Mouse (Mus musculus) midbrain, embryonic 11.5 days (tissue): Measurements from ENCODE around the gene Dab2. TPM values are rescaled to one million over a fixed set of nuclear protein-coding genes. Genes with fewer than 3 reads are reported as not detected.

Source experiments
- ATAC-seq: fragments of 200-750 bp; cut with Nextera tagmentation; 2 replicates; pipeline ENCODE4 v1.8.0; 2017; ENCODE audit warnings: moderate TSS enrichment, moderate library complexity; ENCODE audit not compliant: low FRiP score
- DNase-seq: peaks from one replicate; pipeline ENCODE4 v3.0.0; 2015; ENCODE audit warnings: low spot score; ENCODE audit errors: missing footprints
- H3K27ac ChIP-seq: fragments of 300-500 bp; sonication (generic); 2 replicates; pipeline ENCODE4 v1.5.1; 2014; ENCODE audit warnings: low read depth, low read length
- H3K27me3 ChIP-seq: fragments of 300-500 bp; sonication (generic); 2 replicates; pipeline ENCODE4 v1.6.1; 2014; ENCODE audit warnings: mild to moderate bottlenecking, low read length, moderate library complexity, mixed read lengths; ENCODE audit not compliant: control insufficient read depth, insufficient read depth
- H3K36me3 ChIP-seq: fragments of 300-500 bp; sonication (generic); 2 replicates; pipeline ENCODE4 v1.6.1; 2014; ENCODE audit warnings: mild to moderate bottlenecking, low read length, moderate library complexity, mixed read lengths; ENCODE audit not compliant: control insufficient read depth, insufficient read depth
- H3K4me1 ChIP-seq: fragments of 300-500 bp; sonication (generic); 2 replicates; pipeline ENCODE4 v1.6.1; 2014; ENCODE audit warnings: low read length; ENCODE audit not compliant: control insufficient read depth, insufficient read depth
- H3K4me2 ChIP-seq: fragments of 300-500 bp; sonication (generic); 2 replicates; pipeline ENCODE4 v1.6.1; 2014; ENCODE audit warnings: mild to moderate bottlenecking, moderate library complexity
- H3K4me3 ChIP-seq: fragments of 300-500 bp; sonication (generic); 2 replicates; pipeline ENCODE4 v1.5.1; 2014; ENCODE audit warnings: low read depth, low read length
- H3K9ac ChIP-seq: fragments of 300-500 bp; sonication (generic); 2 replicates; pipeline ENCODE4 v1.6.1; 2014; ENCODE audit warnings: low read length
- H3K9me3 ChIP-seq: fragments of 300-500 bp; sonication (generic); 2 replicates; pipeline ENCODE4 v1.6.1; 2016; ENCODE audit warnings: low read length; ENCODE audit not compliant: control insufficient read depth
- WGBS: fragments of 180-500 bp; shearing (Covaris S2); extraction: QIAGEN DNeasy Blood & Tissue Kit; methylation state at CpG from one replicate; pipeline ENCODE4 v1.1.7; 2014; 5-methylcytosine and 5-hydroxymethylcytosine counted together
- polyA plus RNA-seq: library from polyadenylated mRNA; unstranded; fragments of >200 nt; fragmentation: Nextera tagmentation; extraction: Ambion mirVana; gene quantifications from 2 replicates; pipeline ENCODE4 v1.2.1, GENCODE M21; 2014

Gene Dab2
- polyA plus RNA-seq, 1 experiment from 2014 or later = 62.1 TPM

DNA sequence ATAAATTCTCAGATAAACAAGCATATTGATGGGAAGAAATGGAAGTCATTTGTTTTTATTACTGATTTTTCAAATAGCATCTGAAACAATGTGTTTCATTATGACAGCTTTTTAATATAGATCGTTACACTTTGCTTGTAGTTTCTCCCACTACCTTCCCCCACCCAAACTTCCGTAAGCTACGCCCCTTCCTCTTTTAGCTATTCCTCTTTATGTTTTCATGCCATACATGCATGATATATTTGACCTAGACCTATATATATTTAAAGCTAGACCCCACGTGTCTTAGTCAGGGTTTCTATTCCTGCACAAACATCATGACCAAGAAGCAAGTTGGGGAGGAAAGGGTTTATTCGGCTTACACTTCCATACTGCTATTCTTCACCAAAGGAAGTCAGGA is 115.7 kb downstream of the Dab2 start:
- ATAC-seq (no peak), DNase-seq (no peak)
- Histone ChIP-seq H3K9ac (no peak overlapping the region), H3K4me2 (no peak overlapping the region), H3K36me3 (no peaks in the 10 kb centered on the region), H3K27ac (no peak overlapping the region), H3K4me3 (no peak overlapping the region), H3K4me1 (no peaks in the 10 kb centered on the region), H3K9me3 (no peaks in the 10 kb centered on the region), H3K27me3 (no peaks in the 10 kb centered on the region)
- WGBS = 88% methylated on average over 5 of the region's 5 CpGs

DNA sequence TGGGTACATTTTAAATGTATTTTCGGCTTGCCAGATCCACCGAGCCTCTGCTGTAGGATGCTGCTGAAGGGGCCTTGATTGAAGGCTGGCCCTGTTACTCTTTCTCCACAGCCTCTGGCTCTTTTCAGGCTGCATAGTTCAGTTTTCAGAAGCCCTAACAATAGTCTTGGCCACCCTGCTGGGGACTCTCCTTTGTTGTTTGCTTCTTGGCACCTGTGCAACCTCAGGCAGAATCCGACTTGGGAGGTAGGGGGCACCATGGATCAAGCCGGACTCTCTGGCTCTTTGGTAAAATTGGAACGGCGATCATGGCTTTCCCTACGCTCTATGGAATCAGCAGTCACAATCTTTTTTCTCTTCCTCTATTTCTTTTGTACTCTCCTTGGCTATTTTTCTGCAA is 132.2 kb downstream of the Dab2 start:
- Histone ChIP-seq H3K4me2 (no peak overlapping the region), H3K4me3 (no peak overlapping the region), H3K9ac (no peak overlapping the region), H3K9me3 (no peaks in the 10 kb centered on the region), H3K4me1 (no peaks in the 10 kb centered on the region), H3K36me3 (no peaks in the 10 kb centered on the region), H3K27me3 (no peaks in the 10 kb centered on the region), H3K27ac (no peak overlapping the region)
- no peak for DNase-seq
- ATAC-seq = no peak
- 55% methylated on average over 7 of the region's 7 CpGs for WGBS

DNA sequence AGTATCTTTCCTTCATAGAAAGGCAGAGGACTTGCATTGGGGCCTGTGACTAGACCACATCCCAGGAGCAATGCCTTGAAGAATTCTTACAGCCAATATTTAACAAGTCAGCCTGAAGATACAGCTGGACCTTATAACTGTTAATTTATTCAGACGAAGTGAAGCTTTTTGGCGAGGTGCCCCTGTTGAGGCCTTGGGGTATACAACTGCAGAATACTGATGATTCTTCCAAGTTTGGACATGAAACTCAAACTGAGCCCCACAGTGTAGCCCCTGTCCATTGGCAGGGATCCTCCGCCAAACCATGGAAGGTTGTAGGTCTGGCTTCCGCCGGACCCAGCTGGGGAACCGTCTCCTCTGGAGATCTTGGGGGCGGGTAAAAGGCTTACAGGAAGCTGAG is 132.8 kb downstream of the Dab2 start:
- 84% methylated on average over 7 of the region's 7 CpGs for WGBS
- Histone ChIP-seq H3K4me1 (no peaks in the 10 kb centered on the region), H3K9ac (no peak overlapping the region), H3K27ac (no peak overlapping the region), H3K36me3 (no peaks in the 10 kb centered on the region), H3K9me3 (no peaks in the 10 kb centered on the region), H3K4me3 (no peak overlapping the region), H3K4me2 (no peak overlapping the region), H3K27me3 (no peaks in the 10 kb centered on the region)
- no peak for DNase-seq
- ATAC-seq = no peak

GRCm38 (mm10) chr15:6435281-6435680 is 135.7 kb downstream of the Dab2 start:
- H3K9ac ChIP-seq = no peak overlapping the region
- H3K27me3 ChIP-seq = no peaks in the 10 kb centered on the region
- no peaks in the 10 kb centered on the region for H3K36me3 ChIP-seq
- no peak overlapping the region for H3K27ac ChIP-seq
- H3K4me1 ChIP-seq = no peaks in the 10 kb centered on the region
- H3K4me3 ChIP-seq = no peak overlapping the region
- H3K9me3 ChIP-seq = no peaks in the 10 kb centered on the region
- 88% methylated on average over 7 of the region's 7 CpGs for WGBS
- no peak for DNase-seq
- no peak for ATAC-seq
- no peak overlapping the region for H3K4me2 ChIP-seq

DNA sequence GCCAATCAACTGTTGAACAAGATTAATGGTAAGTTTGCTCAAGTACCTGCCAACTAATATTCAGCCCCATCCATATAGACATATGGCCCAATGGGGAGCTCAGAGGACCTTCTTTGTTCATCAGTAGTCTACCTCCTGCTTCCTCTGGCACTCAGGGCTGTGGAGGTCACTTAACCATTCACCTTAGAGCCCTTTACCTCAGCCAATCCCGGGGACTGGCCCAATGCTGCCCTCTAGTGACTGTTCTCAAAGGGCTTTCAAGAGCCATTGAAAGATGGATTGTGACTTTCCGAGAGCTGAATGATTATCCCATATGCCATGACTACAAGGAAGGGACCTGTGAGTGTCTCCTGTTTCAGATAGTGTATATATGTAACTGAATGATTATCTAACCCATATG is 136.2 kb downstream of the Dab2 start:
- no peak for ATAC-seq
- no peak overlapping the region for H3K4me2 ChIP-seq
- H3K9ac ChIP-seq = no peak overlapping the region
- no peak overlapping the region for H3K27ac ChIP-seq
- no peak overlapping the region for H3K4me3 ChIP-seq
- no peaks in the 10 kb centered on the region for H3K36me3 ChIP-seq
- H3K4me1 ChIP-seq = no peaks in the 10 kb centered on the region
- DNase-seq = no peak
- H3K9me3 ChIP-seq = no peaks in the 10 kb centered on the region
- 63% methylated on average over 2 of the region's 2 CpGs for WGBS
- H3K27me3 ChIP-seq = no peaks in the 10 kb centered on the region

- 96% methylated on average over 3 of the region's 3 CpGs for WGBS
- H3K27ac ChIP-seq = no peak overlapping the region
- H3K27me3 ChIP-seq = no peaks in the 10 kb centered on the region
- H3K9me3 ChIP-seq = no peaks in the 10 kb centered on the region
- H3K4me3 ChIP-seq = no peak overlapping the region
- no peaks in the 10 kb centered on the region for H3K4me1 ChIP-seq
- H3K9ac ChIP-seq = no peak overlapping the region
- no peak overlapping the region for H3K4me2 ChIP-seq
- no peaks in the 10 kb centered on the region for H3K36me3 ChIP-seq
- ATAC-seq = no peak
- DNase-seq = no peak
Measured at GRCm38 (mm10) chr15:6438685-6439084, 139.1 kb downstream of the Dab2 start.

DNA sequence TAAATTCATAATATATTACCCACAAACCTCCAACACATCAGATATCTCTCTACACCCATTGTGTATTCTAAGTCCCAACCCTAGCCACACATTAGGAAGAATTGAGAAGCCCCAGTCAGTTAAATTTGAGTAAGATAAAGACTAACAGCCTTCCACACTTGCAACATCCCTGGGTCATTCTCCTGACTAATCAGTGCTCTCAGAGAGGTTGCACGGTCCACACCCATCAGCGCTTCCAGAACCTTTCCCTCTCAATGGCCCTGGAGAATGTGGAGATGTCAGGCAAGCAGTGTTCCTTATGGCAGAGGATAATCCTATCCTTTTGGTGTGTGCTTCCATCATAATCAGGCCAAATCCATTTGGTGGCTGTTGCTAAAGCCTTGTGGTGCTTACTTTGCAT is 144.9 kb downstream of the Dab2 start:
- peaks cover 4% of the 10 kb centered on the region; the same call in 1 of the 2 replicates for H3K4me1 ChIP-seq
- ATAC-seq = no peak
- H3K9me3 ChIP-seq = no peaks in the 10 kb centered on the region
- H3K4me2 ChIP-seq = no peak overlapping the region
- no peak overlapping the region for H3K4me3 ChIP-seq
- H3K9ac ChIP-seq = no peak overlapping the region
- no peaks in the 10 kb centered on the region for H3K36me3 ChIP-seq
- H3K27ac ChIP-seq = no peak overlapping the region
- DNase-seq = no peak
- no peaks in the 10 kb centered on the region for H3K27me3 ChIP-seq
- WGBS = 93% methylated on average over 2 of the region's 2 CpGs

- DNase-seq (no peak), ATAC-seq (no peak)
- Histone ChIP-seq H3K27ac (no peak within 1 kb of the TSS), H3K9me3 (no peaks in the 10 kb centered on the region), H3K4me1 (peaks cover 4% of the 10 kb centered on the region; the same call in 1 of the 2 replicates), H3K36me3 (no peaks in the 10 kb centered on the region), H3K4me2 (no peak within 1 kb of the TSS), H3K4me3 (no peak within 1 kb of the TSS), H3K27me3 (no peaks in the 10 kb centered on the region), H3K9ac (no peak within 1 kb of the TSS)
- WGBS = 83% methylated on average over 2 of the region's 2 CpGs
Measured at GRCm38 (mm10) chr15:6445135-6445534, 145.5 kb downstream of the Dab2 start, which contains the start of gene C9. TSS of gene C9 (plus strand) at chr15:6445327.

DNA sequence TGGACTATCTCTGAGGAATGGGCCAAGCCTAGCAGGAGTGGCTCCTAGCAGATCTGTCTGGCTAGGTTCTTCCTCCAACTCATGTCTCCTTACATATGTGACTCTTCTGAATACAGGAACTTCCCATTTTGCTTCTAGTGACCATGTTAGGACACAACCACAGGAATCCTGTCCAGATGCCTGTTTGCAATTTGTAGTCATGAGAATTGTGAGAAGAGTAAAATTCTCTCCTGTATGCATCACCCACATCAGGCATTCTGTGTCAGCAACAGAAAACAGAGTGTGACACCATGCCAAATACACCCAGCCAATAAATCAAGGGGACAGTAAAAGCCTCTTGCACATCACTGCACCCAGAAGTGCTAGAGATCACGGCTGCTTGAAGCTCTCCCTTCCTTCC is 146.6 kb downstream of the Dab2 start:
- no peak overlapping the region for H3K9ac ChIP-seq
- 82% methylated on average over 1 of the region's 1 CpGs for WGBS
- ATAC-seq = no peak
- H3K4me1 ChIP-seq = peaks cover 4% of the 10 kb centered on the region; the same call in 1 of the 2 replicates
- no peaks in the 10 kb centered on the region for H3K36me3 ChIP-seq
- H3K27me3 ChIP-seq = no peaks in the 10 kb centered on the region
- no peak overlapping the region for H3K4me3 ChIP-seq
- no peak overlapping the region for H3K4me2 ChIP-seq
- no peaks in the 10 kb centered on the region for H3K9me3 ChIP-seq
- no peak for DNase-seq
- no peak overlapping the region for H3K27ac ChIP-seq

DNA sequence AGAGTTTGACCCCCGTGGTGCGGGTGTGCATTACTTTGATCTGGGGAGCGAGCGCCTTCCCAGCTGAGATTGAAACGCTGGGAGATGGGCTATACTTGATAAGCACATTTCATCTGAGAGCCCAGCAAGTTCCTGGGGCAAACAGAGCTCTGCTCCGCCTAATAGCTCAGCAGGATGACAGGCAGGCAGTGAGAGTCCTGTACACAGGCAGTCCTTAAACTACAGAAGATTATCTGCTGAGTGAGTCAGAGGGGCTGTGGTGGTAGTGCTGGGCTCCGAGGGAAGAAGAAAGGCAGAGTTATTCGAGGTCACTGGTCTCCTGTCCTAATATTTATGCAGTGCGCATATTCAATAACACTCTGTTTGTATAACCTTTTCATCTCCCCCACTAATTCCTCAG is 149.3 kb downstream of the Dab2 start:
- H3K4me2 ChIP-seq = no peak overlapping the region
- ATAC-seq = peak; percentile 79

More for the DNA sequence above, 149.3 kb downstream of the Dab2 start:
- Histone ChIP-seq H3K4me1 (peaks cover 4% of the 10 kb centered on the region; the same call in 1 of the 2 replicates), H3K27me3 (no peaks in the 10 kb centered on the region), H3K36me3 (no peaks in the 10 kb centered on the region), H3K9me3 (no peaks in the 10 kb centered on the region), H3K9ac (no peak overlapping the region), H3K27ac (no peak overlapping the region), H3K4me3 (no peak overlapping the region)
- 32% methylated on average over 9 of the region's 9 CpGs for WGBS
- peak; percentile 85 for DNase-seq
